ENCODE assay signal across 17 mouse cellular contexts in genomic region chr14:17457946-17458345, GRCm38 (mm10).
"Had no signal": no experiment of that assay in that cellular context is flagged by ENCODE, and none has a peak within 500 bp of the region (broad histone marks: within the 10 kb centered on the region; RNA-seq: fewer than 3 reads in every experiment).

No protein-coding gene starts in this region.

- H3K9me3 ChIP-seq: kidney, embryonic 15.5 days; limb, embryonic 10.5 days; liver, embryonic 15.5 days; midbrain, embryonic 12.5 days; neural tube, embryonic 13.5 days; stomach, embryonic 15.5 days had no signal

- ATAC-seq: intestine, embryonic 16.5 days had no signal

- H3K27me3 ChIP-seq: kidney, embryonic 15.5 days; liver, embryonic 15.5 days; midbrain, embryonic 12.5 days; neural tube, embryonic 13.5 days; stomach, embryonic 15.5 days had no signal

- H3K36me3 ChIP-seq: kidney, embryonic 15.5 days; limb, embryonic 10.5 days; liver, embryonic 15.5 days; midbrain, embryonic 12.5 days; neural tube, embryonic 13.5 days; stomach, embryonic 15.5 days had no signal

- H3K4me3 ChIP-seq: kidney, embryonic 15.5 days; left cerebral cortex, adult 2 months; limb, embryonic 10.5 days; liver, embryonic 15.5 days; midbrain, embryonic 12.5 days; neural tube, embryonic 13.5 days; stomach, embryonic 15.5 days had no signal

- H3K27ac ChIP-seq: kidney, embryonic 15.5 days; left cerebral cortex, adult 2 months; limb, embryonic 10.5 days; liver, embryonic 15.5 days; macrophage; midbrain, embryonic 12.5 days; neural tube, embryonic 13.5 days; stomach, embryonic 15.5 days had no signal

- H3K9ac ChIP-seq: kidney, embryonic 15.5 days; liver, embryonic 15.5 days; midbrain, embryonic 12.5 days; neural tube, embryonic 13.5 days; stomach, embryonic 15.5 days had no signal

- DNase-seq: kidney, adult 2 months; kidney, postnatal 25 days; retina, postnatal 1 day; right cerebral cortex, postnatal 4 days; spleen, adult 18-20 months; thymus, adult 2 months; thymus, postnatal 25 days had no signal

- H3K4me2 ChIP-seq: kidney, embryonic 15.5 days; liver, embryonic 11.5 days; liver, embryonic 15.5 days; midbrain, embryonic 12.5 days; neural tube, embryonic 13.5 days; stomach, embryonic 15.5 days had no signal

- H3K4me1 ChIP-seq: kidney, embryonic 15.5 days; limb, embryonic 10.5 days; liver, embryonic 15.5 days; midbrain, embryonic 12.5 days; neural tube, embryonic 13.5 days; stomach, embryonic 15.5 days had no signal
